Mouse (Mus musculus): ENCODE data around the gene Kat6b. TPM values are rescaled to one million over a fixed set of nuclear protein-coding genes. Genes with fewer than 3 reads are reported as not detected.

Gene Kat6b
- polyA plus RNA-seq, 1 experiment from 2014 or later = 23.2 TPM

GRCm38 (mm10) chr14:21561396-21562065 is 80.3 kb downstream of the Kat6b start:
- no peaks in the 10 kb centered on the region for H3K36me3 ChIP-seq
- H3K4me1 ChIP-seq = peaks cover 30% of the 10 kb centered on the region
- H3K27me3 ChIP-seq = no peaks in the 10 kb centered on the region
- H3K9me3 ChIP-seq (replicated peaks) = no peaks in the 10 kb centered on the region
- no peak overlapping the region for H3K4me3 ChIP-seq (replicated peaks)
- no peak overlapping the region for H3K4me2 ChIP-seq (replicated peaks)
- H3K27ac ChIP-seq (replicated peaks) = no peak overlapping the region
- 86% methylated on average over 8 of the region's 8 CpGs for WGBS
- H3K9ac ChIP-seq = no peak overlapping the region
- no peak for ATAC-seq (ENCODE audit: insufficient number of reproducible peaks, low FRiP score, low TSS enrichment, low read depth)

GRCm38 (mm10) chr14:21563584-21564118 is 82.4 kb downstream of the Kat6b start:
- H3K9ac ChIP-seq = no peak overlapping the region
- no peaks in the 10 kb centered on the region for H3K9me3 ChIP-seq (replicated peaks)
- no peaks in the 10 kb centered on the region for H3K27me3 ChIP-seq
- 53% methylated on average over 4 of the region's 4 CpGs for WGBS
- no peak for ATAC-seq (ENCODE audit: insufficient number of reproducible peaks, low FRiP score, low TSS enrichment, low read depth)
- H3K4me3 ChIP-seq (replicated peaks) = no peak overlapping the region
- H3K4me1 ChIP-seq = peaks cover 29% of the 10 kb centered on the region
- H3K36me3 ChIP-seq = no peaks in the 10 kb centered on the region
- H3K4me2 ChIP-seq (replicated peaks) = no peak overlapping the region
- H3K27ac ChIP-seq (replicated peaks) = no peak overlapping the region

GRCm38 (mm10) chr14:21565541-21566353 is 84.5 kb downstream of the Kat6b start:
- Histone ChIP-seq H3K9ac (no peak overlapping the region), H3K4me2 (replicated peaks) (no peak overlapping the region), H3K9me3 (replicated peaks) (no peaks in the 10 kb centered on the region), H3K4me1 (peaks cover 23% of the 10 kb centered on the region), H3K4me3 (replicated peaks) (no peak overlapping the region), H3K36me3 (no peaks in the 10 kb centered on the region), H3K27ac (replicated peaks) (peak overlapping the region; percentile 18; the same call in 1 of the 2 replicates), H3K27me3 (no peaks in the 10 kb centered on the region)
- 73% methylated on average over 10 of the region's 10 CpGs for whole genome bisulfite sequencing
- no peak for ATAC-seq (ENCODE audit: insufficient number of reproducible peaks, low FRiP score, low TSS enrichment, low read depth)

- H3K4me1 ChIP-seq = peaks cover 23% of the 10 kb centered on the region
- H3K36me3 ChIP-seq = no peaks in the 10 kb centered on the region
- H3K4me3 ChIP-seq (replicated peaks) = no peak overlapping the region
- no peak overlapping the region for H3K9ac ChIP-seq
- no peaks in the 10 kb centered on the region for H3K9me3 ChIP-seq (replicated peaks)
- H3K4me2 ChIP-seq (replicated peaks) = no peak overlapping the region
- no peak for ATAC-seq (ENCODE audit: insufficient number of reproducible peaks, low FRiP score, low TSS enrichment, low read depth)
- WGBS = 87% methylated on average over 7 of the region's 7 CpGs
- no peaks in the 10 kb centered on the region for H3K27me3 ChIP-seq
- H3K27ac ChIP-seq (replicated peaks) = no peak overlapping the region
Observed at GRCm38 (mm10) chr14:21567293-21567984, 86.2 kb downstream of the Kat6b start.

- H3K27ac ChIP-seq (replicated peaks) = no peak overlapping the region
- H3K4me1 ChIP-seq = peaks cover 11% of the 10 kb centered on the region
- no peaks in the 10 kb centered on the region for H3K36me3 ChIP-seq
- 67% methylated on average over 7 of the region's 7 CpGs for WGBS
- no peaks in the 10 kb centered on the region for H3K9me3 ChIP-seq (replicated peaks)
- ATAC-seq (ENCODE audit: insufficient number of reproducible peaks, low FRiP score, low TSS enrichment, low read depth) = no peak
- no peak overlapping the region for H3K9ac ChIP-seq
- no peaks in the 10 kb centered on the region for H3K27me3 ChIP-seq
- H3K4me2 ChIP-seq (replicated peaks) = no peak overlapping the region
- H3K4me3 ChIP-seq (replicated peaks) = no peak overlapping the region
Observed at GRCm38 (mm10) chr14:21568821-21569220, 87.6 kb downstream of the Kat6b start.

GRCm38 (mm10) chr14:21574686-21575309 is 93.6 kb downstream of the Kat6b start:
- no peak overlapping the region for H3K9ac ChIP-seq
- 0 out of 2 replicates have a peak, but pooled peaks cover 6% of the 10 kb centered on the region for H3K4me1 ChIP-seq
- WGBS = 71% methylated on average over 8 of the region's 8 CpGs
- H3K9me3 ChIP-seq (replicated peaks) = no peaks in the 10 kb centered on the region
- no peak overlapping the region for H3K4me3 ChIP-seq (replicated peaks)
- H3K36me3 ChIP-seq = no peaks in the 10 kb centered on the region
- no peaks in the 10 kb centered on the region for H3K27me3 ChIP-seq
- H3K4me2 ChIP-seq (replicated peaks) = no peak overlapping the region
- no peak overlapping the region for H3K27ac ChIP-seq (replicated peaks)
- ATAC-seq (ENCODE audit: insufficient number of reproducible peaks, low FRiP score, low TSS enrichment, low read depth) = no peak

- Histone ChIP-seq H3K4me2 (replicated peaks) (no peak overlapping the region), H3K27me3 (no peaks in the 10 kb centered on the region), H3K36me3 (no peaks in the 10 kb centered on the region), H3K9me3 (replicated peaks) (no peaks in the 10 kb centered on the region), H3K27ac (replicated peaks) (no peak overlapping the region), H3K4me3 (replicated peaks) (no peak overlapping the region), H3K4me1 (peaks cover 13% of the 10 kb centered on the region), H3K9ac (no peak overlapping the region)
- 46% methylated on average over 8 of the region's 8 CpGs for WGBS
- no peak for ATAC-seq (ENCODE audit: insufficient number of reproducible peaks, low FRiP score, low TSS enrichment, low read depth)
Observed at GRCm38 (mm10) chr14:21576867-21577266, 95.6 kb downstream of the Kat6b start.

- H3K9ac ChIP-seq = no peak overlapping the region
- H3K4me3 ChIP-seq (replicated peaks) = no peak overlapping the region
- no peaks in the 10 kb centered on the region for H3K36me3 ChIP-seq
- H3K9me3 ChIP-seq (replicated peaks) = no peaks in the 10 kb centered on the region
- WGBS = 24% methylated on average over 4 of the region's 4 CpGs
- ATAC-seq (ENCODE audit: insufficient number of reproducible peaks, low FRiP score, low TSS enrichment, low read depth) = no peak
- H3K4me2 ChIP-seq (replicated peaks) = no peak overlapping the region
- no peak overlapping the region for H3K27ac ChIP-seq (replicated peaks)
- H3K4me1 ChIP-seq = peaks cover 39% of the 10 kb centered on the region
- H3K27me3 ChIP-seq = no peaks in the 10 kb centered on the region
Observed at GRCm38 (mm10) chr14:21581198-21581597, 100.0 kb downstream of the Kat6b start.

- no peak overlapping the region for H3K27ac ChIP-seq (replicated peaks)
- no peak overlapping the region for H3K4me2 ChIP-seq (replicated peaks)
- no peaks in the 10 kb centered on the region for H3K27me3 ChIP-seq
- ATAC-seq (ENCODE audit: insufficient number of reproducible peaks, low FRiP score, low TSS enrichment, low read depth) = no peak
- H3K36me3 ChIP-seq = no peaks in the 10 kb centered on the region
- H3K9ac ChIP-seq = no peak overlapping the region
- WGBS = 86% methylated on average over 3 of the region's 3 CpGs
- peaks cover 47% of the 10 kb centered on the region for H3K4me1 ChIP-seq
- no peaks in the 10 kb centered on the region for H3K9me3 ChIP-seq (replicated peaks)
- no peak overlapping the region for H3K4me3 ChIP-seq (replicated peaks)
Observed at GRCm38 (mm10) chr14:21582301-21582700, 101.1 kb downstream of the Kat6b start.

GRCm38 (mm10) chr14:21583051-21583450 is 101.8 kb downstream of the Kat6b start:
- no peak for ATAC-seq (ENCODE audit: insufficient number of reproducible peaks, low FRiP score, low TSS enrichment, low read depth)
- no peaks in the 10 kb centered on the region for H3K36me3 ChIP-seq
- H3K4me3 ChIP-seq (replicated peaks) = no peak overlapping the region
- H3K27ac ChIP-seq (replicated peaks) = no peak overlapping the region
- no peaks in the 10 kb centered on the region for H3K9me3 ChIP-seq (replicated peaks)
- H3K27me3 ChIP-seq = no peaks in the 10 kb centered on the region
- H3K4me1 ChIP-seq = peaks cover 50% of the 10 kb centered on the region
- H3K9ac ChIP-seq = no peak overlapping the region
- 79% methylated on average over 6 of the region's 6 CpGs for WGBS
- H3K4me2 ChIP-seq (replicated peaks) = no peak overlapping the region

- H3K4me3 ChIP-seq (replicated peaks) = no peak overlapping the region
- H3K36me3 ChIP-seq = no peaks in the 10 kb centered on the region
- no peak overlapping the region for H3K4me2 ChIP-seq (replicated peaks)
- H3K27ac ChIP-seq (replicated peaks) = no peak overlapping the region
- no peak for ATAC-seq (ENCODE audit: insufficient number of reproducible peaks, low FRiP score, low TSS enrichment, low read depth)
- no peaks in the 10 kb centered on the region for H3K27me3 ChIP-seq
- H3K9me3 ChIP-seq (replicated peaks) = no peaks in the 10 kb centered on the region
- peaks cover 50% of the 10 kb centered on the region for H3K4me1 ChIP-seq
- no peak overlapping the region for H3K9ac ChIP-seq
- 82% methylated on average over 5 of the region's 5 CpGs for WGBS
Observed at GRCm38 (mm10) chr14:21583868-21584267, 102.6 kb downstream of the Kat6b start.
